Mouse (Mus musculus) kidney, adult 2 months (tissue): ENCODE data around the gene Abhd14a. TPM values are rescaled to one million over a fixed set of nuclear protein-coding genes. Genes with fewer than 3 reads are reported as not detected.

Source experiments
- DNase-seq: peaks from one replicate; pipeline ENCODE4 v3.0.0; 2021
- H3K27ac ChIP-seq: fragments of 200-500 bp; 2 replicates; pipeline ENCODE4 v1.5.1; 2012; ENCODE audit warnings: low read depth, low read length, control low read depth, inconsistent platforms; ENCODE audit not compliant: insufficient read depth
- H3K27me3 ChIP-seq: fragments of 200-500 bp; replicated peaks from 2 replicates; pipeline ENCODE4 v1.6.1; 2012; ENCODE audit warnings: mild to moderate bottlenecking, moderate library complexity, low read length, inconsistent platforms; ENCODE audit not compliant: control insufficient read depth, insufficient read depth
- H3K36me3 ChIP-seq: fragments of 200-500 bp; 2 replicates; pipeline ENCODE4 v1.6.1; 2012; ENCODE audit warnings: mild to moderate bottlenecking, moderate library complexity, low read length, inconsistent platforms; ENCODE audit not compliant: control insufficient read depth, insufficient read depth
- H3K4me1 ChIP-seq: fragments of 200-500 bp; 2 replicates; pipeline ENCODE4 v1.6.1; 2011; ENCODE audit warnings: low read length; ENCODE audit not compliant: control insufficient read depth, insufficient read depth
- H3K4me3 ChIP-seq: fragments of 200-500 bp; 2 replicates; pipeline ENCODE4 v1.5.1; 2011; ENCODE audit warnings: mild to moderate bottlenecking, low read depth, low read length, control low read depth; ENCODE audit not compliant: insufficient read depth
- CTCF ChIP-seq: fragments of 200-500 bp; conservative IDR thresholded peaks from 2 replicates; pipeline ENCODE4 v1.5.1; 2011; ENCODE audit warnings: low read depth, mild to moderate bottlenecking, control low read depth, low read length, moderate library complexity, mixed read lengths; ENCODE audit not compliant: insufficient read depth, insufficient read length
- POLR2A ChIP-seq: fragments of 200-500 bp; IDR thresholded peaks from one replicate; pipeline ENCODE4 v1.6.1; 2011; ENCODE audit warnings: low read depth, low read length, control low read depth
- WGBS: fragments of 180-500 bp; shearing (Covaris S2); methylation state at CpG from one replicate; pipeline ENCODE4 v1.1.7; 2018; 5-methylcytosine and 5-hydroxymethylcytosine counted together
- polyA plus RNA-seq: library from polyadenylated mRNA; depleted of rRNA; stranded (reverse); fragments of >200 nt; gene quantifications from 2 replicates; pipeline ENCODE4 v1.2.3, GENCODE M21; 2012

Abhd14a gene
- polyA plus RNA-seq, 1 experiment, result 137 TPM

GRCm38 (mm10) chr9:106469776-106470175 lies 22.3 kb upstream of the Abhd14a start:
- no peak for DNase-seq
- WGBS, result 68% methylated on average over 9 of the region's 9 CpGs

GRCm38 (mm10) chr9:106469317-106469716 lies 21.8 kb upstream of the Abhd14a start:
- Histone ChIP-seq H3K27ac (no peak overlapping the region), H3K27me3 (no peaks in the 10 kb centered on the region), H3K4me1 (peaks cover 1% of the 10 kb centered on the region; the same call in 1 of the 2 replicates), H3K4me3 (no peak overlapping the region), H3K36me3 (no peaks in the 10 kb centered on the region)
- 54% methylated on average over 6 of the region's 6 CpGs for WGBS
- no peak for DNase-seq
- TF ChIP-seq POLR2A (no peak), CTCF (peak; percentile 28; the same call in 1 of the 2 replicates)

More at GRCm38 (mm10) chr9:106469776-106470175, 22.3 kb upstream of the Abhd14a start:
- Histone ChIP-seq H3K4me1 (peaks cover 3% of the 10 kb centered on the region; the same call in 1 of the 2 replicates), H3K4me3 (no peak overlapping the region), H3K27ac (no peak overlapping the region), H3K36me3 (no peaks in the 10 kb centered on the region), H3K27me3 (no peaks in the 10 kb centered on the region)
- TF ChIP-seq CTCF, result no peak
- no peak for TF ChIP-seq POLR2A

- no peak overlapping the region for H3K4me3 ChIP-seq
These were observed 20.3 kb upstream of the Abhd14a start for GRCm38 (mm10) chr9:106467746-106468145.

GRCm38 (mm10) chr9:106466721-106467120 lies 19.2 kb upstream of the Abhd14a start:
- WGBS, result 89% methylated on average over 6 of the region's 6 CpGs
- no peak overlapping the region for H3K27ac ChIP-seq
- no peaks in the 10 kb centered on the region for H3K27me3 ChIP-seq
- no peaks in the 10 kb centered on the region for H3K36me3 ChIP-seq
- DNase-seq, result no peak
- TF ChIP-seq POLR2A, result no peak
- no peak for TF ChIP-seq CTCF
- H3K4me3 ChIP-seq, result no peak overlapping the region
- H3K4me1 ChIP-seq, result no peaks in the 10 kb centered on the region

More at GRCm38 (mm10) chr9:106467746-106468145, 20.3 kb upstream of the Abhd14a start:
- 94% methylated on average over 7 of the region's 7 CpGs for WGBS
- TF ChIP-seq CTCF, result no peak
- TF ChIP-seq POLR2A, result no peak
- Histone ChIP-seq H3K4me1 (no peaks in the 10 kb centered on the region), H3K36me3 (no peaks in the 10 kb centered on the region), H3K27me3 (no peaks in the 10 kb centered on the region), H3K27ac (no peak overlapping the region)
- DNase-seq, result no peak

- Histone ChIP-seq H3K27ac (no peak within 1 kb of the TSS), H3K4me3 (peak within 1 kb of the TSS; percentile 61), H3K27me3 (no peaks in the 10 kb centered on the region), H3K36me3 (no peaks in the 10 kb centered on the region), H3K4me1 (no peaks in the 10 kb centered on the region)
- TF ChIP-seq POLR2A, result no peak
- no peak for TF ChIP-seq CTCF
- WGBS, result 23% methylated on average over 26 of the region's 26 CpGs
- DNase-seq, result no peak
These were observed 18.2 kb upstream of the Abhd14a start, which contains the start of gene Gpr62 for GRCm38 (mm10) chr9:106465571-106466200. Gene Gpr62, minus strand, starts transcription at chr9:106465938.

- 3% methylated on average over 98 of the region's 99 CpGs for WGBS
- peak; percentile 55 for DNase-seq
- peak overlapping the region; percentile 61 for H3K4me3 ChIP-seq
- H3K27ac ChIP-seq, result no peak overlapping the region
- TF ChIP-seq POLR2A (no peak), CTCF (no peak)
- no peaks in the 10 kb centered on the region for H3K27me3 ChIP-seq
- no peaks in the 10 kb centered on the region for H3K4me1 ChIP-seq
- H3K36me3 ChIP-seq, result no peaks in the 10 kb centered on the region
These were observed 17.5 kb upstream of the Abhd14a start for GRCm38 (mm10) chr9:106464751-106465541.
